Mouse (Mus musculus) myocyte (in vitro differentiated cells): ENCODE measurements around the gene Faap24. TPM values are rescaled to one million over a fixed set of nuclear protein-coding genes. Genes with fewer than 3 reads are reported as not detected.

Source experiments
- H3K27me3 ChIP-seq: one replicate; pipeline ENCODE4 v1.6.1; 2011; ENCODE audit not compliant: control insufficient read depth, insufficient read depth, insufficient read length
- H3K36me3 ChIP-seq: one replicate; pipeline ENCODE4 v1.6.1; 2011; ENCODE audit not compliant: control insufficient read depth, insufficient read depth
- H3K4me2 ChIP-seq: one replicate; pipeline ENCODE4 v1.6.1; 2011; ENCODE audit warnings: low read depth, control low read depth
- H3K4me3 ChIP-seq: one replicate; pipeline ENCODE4 v1.5.1; 2011; ENCODE audit warnings: mild to moderate bottlenecking, control low read depth, moderate library complexity
- H3K79me2 ChIP-seq: one replicate; pipeline ENCODE4 v1.6.1; 2011; ENCODE audit not compliant: control insufficient read depth, insufficient read depth
- H3ac ChIP-seq: one replicate; pipeline ENCODE4 v1.6.1; 2011; ENCODE audit not compliant: control insufficient read depth, insufficient read length
- CEBPB ChIP-seq: IDR thresholded peaks from 2 replicates; pipeline ENCODE4 v1.6.1; 2011; ENCODE audit warnings: mild to moderate bottlenecking, moderate library complexity; ENCODE audit not compliant: poor library complexity, insufficient read depth, severe bottlenecking
- E2F4 ChIP-seq: IDR thresholded peaks from one replicate; pipeline ENCODE4 v1.6.1; 2011; ENCODE audit warnings: mild to moderate bottlenecking, control low read depth, moderate library complexity; ENCODE audit not compliant: insufficient read depth
- MYOD1 ChIP-seq, 3 experiments: IDR thresholded peaks; one replicate each; pipeline ENCODE4 v1.6.1; 2011; ENCODE audit warnings: control low read depth in 2 of 3, low read depth in 2 of 3, mild to moderate bottlenecking in 2 of 3, moderate library complexity in 1 of 3; ENCODE audit not compliant: insufficient read length in 2 of 3, control insufficient read depth in 1 of 3
- MYOG ChIP-seq, 3 experiments: IDR thresholded peaks; one replicate each; pipeline ENCODE4 v1.6.1; 2011; ENCODE audit warnings: control low read depth in 2 of 3, low read depth in 2 of 3, mild to moderate bottlenecking in 2 of 3; ENCODE audit not compliant: insufficient read length in 2 of 3, control insufficient read depth in 1 of 3, insufficient read depth in 1 of 3
- POLR2A ChIP-seq: IDR thresholded peaks from one replicate; pipeline ENCODE4 v1.6.1; 2011; ENCODE audit warnings: low read depth, mild to moderate bottlenecking, control low read depth, moderate library complexity; ENCODE audit not compliant: insufficient read length
- POLR2AphosphoS2 ChIP-seq: IDR thresholded peaks from one replicate; pipeline ENCODE4 v1.6.1; 2011; ENCODE audit warnings: low read depth, control low read depth; ENCODE audit not compliant: insufficient read length
- SRF ChIP-seq: IDR thresholded peaks from one replicate; pipeline ENCODE4 v1.6.1; 2011; ENCODE audit warnings: low read depth; ENCODE audit not compliant: control insufficient read depth, insufficient read length
- TCF12 ChIP-seq: IDR thresholded peaks from one replicate; pipeline ENCODE4 v1.6.1; 2011; ENCODE audit warnings: mild to moderate bottlenecking, control low read depth; ENCODE audit not compliant: poor library complexity, insufficient read depth, severe bottlenecking
- TCF3 ChIP-seq: IDR thresholded peaks from one replicate; pipeline ENCODE4 v1.6.1; 2011; ENCODE audit warnings: low read depth, control low read depth; ENCODE audit not compliant: insufficient read length
- USF1 ChIP-seq: IDR thresholded peaks from one replicate; pipeline ENCODE4 v1.6.1; 2011; ENCODE audit warnings: low read depth, mild to moderate bottlenecking, control low read depth, moderate library complexity
- polyA plus RNA-seq: library from polyadenylated mRNA; unstranded; fragments of >200 nt; fragmentation: generic; extraction: Trizol; gene quantifications from one replicate; pipeline ENCODE4 v1.2.1, GENCODE M21; 2012; ENCODE audit warnings: missing spikeins

Faap24 gene
- polyA plus RNA-seq, 1 experiment, result 6.8 TPM

- Histone ChIP-seq H3ac (no peak overlapping the region), H3K27me3 (no peaks in the 10 kb centered on the region), H3K4me2 (peak overlapping the region; percentile 38), H3K36me3 (no peaks in the 10 kb centered on the region), H3K79me2 (no peaks in the 10 kb centered on the region), H3K4me3 (no peak overlapping the region)
- TF ChIP-seq MYOD1 (IDR thresholded peaks at IDR 0.05; ENCODE audit: control insufficient read depth in 1 of 3, insufficient read length in 2 of 3, low read depth in 2 of 3) (no peak), MYOG (IDR thresholded peaks at IDR 0.05; ENCODE audit: control insufficient read depth in 1 of 3, insufficient read depth in 1 of 3, insufficient read length in 2 of 3, low read depth in 2 of 3) (no peak), TCF12 (no peak), SRF (no peak), USF1 (no peak), E2F4 (no peak), POLR2A (no peak)
Measured at GRCm38 (mm10) chr7:35347918-35348700, 48.5 kb downstream of the Faap24 start.

GRCm38 (mm10) chr7:35344785-35345330 is 51.8 kb downstream of the Faap24 start:
- Histone ChIP-seq H3K4me3 (no peak overlapping the region), H3K36me3 (no peaks in the 10 kb centered on the region), H3K4me2 (no peak overlapping the region), H3K27me3 (no peaks in the 10 kb centered on the region), H3K79me2 (no peaks in the 10 kb centered on the region), H3ac (no peak overlapping the region)
- TF ChIP-seq TCF12 (no peak), CEBPB (no peak)

GRCm38 (mm10) chr7:35342498-35342897 is 54.1 kb downstream of the Faap24 start:
- H3K36me3 ChIP-seq, result no peaks in the 10 kb centered on the region
- no peak overlapping the region for H3K4me2 ChIP-seq
- H3K4me3 ChIP-seq, result no peak overlapping the region
- TF ChIP-seq MYOD1 (IDR thresholded peaks at IDR 0.05; ENCODE audit: control insufficient read depth in 1 of 3, insufficient read length in 2 of 3, low read depth in 2 of 3) (no peak), POLR2AphosphoS2 (no peak), TCF3 (no peak), SRF (no peak), MYOG (IDR thresholded peaks at IDR 0.05; ENCODE audit: control insufficient read depth in 1 of 3, insufficient read depth in 1 of 3, insufficient read length in 2 of 3, low read depth in 2 of 3) (no peak), POLR2A (no peak), E2F4 (no peak)
- H3K79me2 ChIP-seq, result no peaks in the 10 kb centered on the region
- H3K27me3 ChIP-seq, result no peaks in the 10 kb centered on the region
- H3ac ChIP-seq, result no peak overlapping the region

Other genes with a start within 250 kb of the Faap24 start
- gene Slc7a10, start 210.5 kb downstream of the Faap24 start, polyA plus RNA-seq, result not detected
- not detected for gene Lrp3, start 181.3 kb downstream of the Faap24 start, polyA plus RNA-seq
- 4.8 TPM for gene Gpatch1, start 78.4 kb downstream of the Faap24 start, polyA plus RNA-seq
- gene Rhpn2, start 62.7 kb downstream of the Faap24 start, polyA plus RNA-seq, result 0.66 TPM
- gene Cep89, start 199 bp upstream of the Faap24 start, polyA plus RNA-seq, result 14.7 TPM
- gene Slc7a9, start 52.0 kb upstream of the Faap24 start, polyA plus RNA-seq, result not detected
- not detected for gene Tdrd12, start 140.9 kb upstream of the Faap24 start, polyA plus RNA-seq
- 18.3 TPM for gene Nudt19, start 159.5 kb upstream of the Faap24 start, polyA plus RNA-seq
- gene Rgs9bp, start 188.7 kb upstream of the Faap24 start, polyA plus RNA-seq, result not detected
- 13.0 TPM for gene Ankrd27, start 189.4 kb upstream of the Faap24 start, polyA plus RNA-seq